Mouse (Mus musculus): ENCODE measurements around the gene Tob2.
A peak's percentile ranks its signal among the peaks of the same experiment; 100 is the strongest.

The Tob2 gene

GRCm38 (mm10) chr15:81852411-81853000, 6.1 kb downstream of the Tob2 start:
- peaks cover 14% of the 10 kb centered on the region for H3K36me3 ChIP-seq (ENCODE audit: control insufficient read depth, insufficient read depth, low read length, poor library complexity, severe bottlenecking)
- DNase-seq (ENCODE audit: low read depth, low spot score) = no peak
- H3K27me3 ChIP-seq (ENCODE audit: control insufficient read depth, insufficient read depth, low read length, poor library complexity, severe bottlenecking) = no peaks in the 10 kb centered on the region

GRCm38 (mm10) chr15:81851375-81851774, 7.2 kb downstream of the Tob2 start:
- peaks cover 14% of the 10 kb centered on the region for H3K36me3 ChIP-seq (ENCODE audit: control insufficient read depth, insufficient read depth, low read length, poor library complexity, severe bottlenecking)
- no peak for DNase-seq (ENCODE audit: low read depth, low spot score)
- no peaks in the 10 kb centered on the region for H3K27me3 ChIP-seq (ENCODE audit: control insufficient read depth, insufficient read depth, low read length, poor library complexity, severe bottlenecking)

DNA sequence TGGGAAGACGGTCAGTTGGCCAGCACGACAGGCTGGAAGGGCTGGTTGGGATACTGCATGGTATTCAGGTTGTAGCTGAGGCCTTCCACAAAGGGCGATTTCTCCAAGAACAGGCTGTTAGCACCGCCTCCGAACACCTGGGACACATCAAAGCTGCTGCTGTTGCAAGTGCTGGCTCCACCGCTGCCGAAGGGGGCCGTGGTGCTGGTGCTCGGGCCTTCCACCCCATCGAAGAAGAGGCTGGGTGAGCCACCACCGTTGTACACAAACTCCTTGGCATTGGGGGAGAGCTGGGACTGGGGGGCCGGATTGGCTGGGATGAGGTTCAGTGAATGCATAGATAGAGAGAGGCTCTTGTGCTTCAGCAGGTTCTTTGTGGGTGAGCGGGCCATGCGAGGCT, 7.9 kb downstream of the Tob2 start:
- DNase-seq (ENCODE audit: low read depth, low spot score) = no peak
- peaks cover 14% of the 10 kb centered on the region for H3K36me3 ChIP-seq (ENCODE audit: control insufficient read depth, insufficient read depth, low read length, poor library complexity, severe bottlenecking)
- H3K27me3 ChIP-seq (ENCODE audit: control insufficient read depth, insufficient read depth, low read length, poor library complexity, severe bottlenecking) = no peaks in the 10 kb centered on the region

DNA sequence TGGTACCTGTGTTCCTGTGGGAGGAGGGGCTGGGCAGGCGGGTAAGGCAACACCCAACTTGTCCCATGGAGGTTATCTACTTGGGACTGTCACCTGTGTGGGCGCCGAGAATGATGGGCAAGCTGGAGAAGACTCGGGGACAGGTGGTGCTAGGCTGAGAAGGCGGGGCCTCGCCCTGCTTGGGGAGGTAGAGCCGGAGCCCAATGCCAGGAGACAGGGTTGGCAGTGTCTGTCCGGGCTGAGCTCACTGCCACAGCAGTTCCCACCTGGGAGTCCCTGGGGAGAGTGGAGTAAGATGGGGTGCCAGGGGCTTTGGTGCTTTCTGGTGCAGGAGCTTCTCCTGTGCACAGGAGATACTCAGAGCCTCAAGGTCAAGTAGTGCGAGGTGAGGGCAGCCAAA, 9.5 kb downstream of the Tob2 start:
- peaks cover 14% of the 10 kb centered on the region for H3K36me3 ChIP-seq (ENCODE audit: control insufficient read depth, insufficient read depth, low read length, poor library complexity, severe bottlenecking)
- no peaks in the 10 kb centered on the region for H3K27me3 ChIP-seq (ENCODE audit: control insufficient read depth, insufficient read depth, low read length, poor library complexity, severe bottlenecking)
- no peak for DNase-seq (ENCODE audit: low read depth, low spot score)

GRCm38 (mm10) chr15:81848301-81848700, 10.3 kb downstream of the Tob2 start:
- peaks cover 14% of the 10 kb centered on the region for H3K36me3 ChIP-seq (ENCODE audit: control insufficient read depth, insufficient read depth, low read length, poor library complexity, severe bottlenecking)
- DNase-seq (ENCODE audit: low read depth, low spot score) = peak; percentile 83
- H3K27me3 ChIP-seq (ENCODE audit: control insufficient read depth, insufficient read depth, low read length, poor library complexity, severe bottlenecking) = no peaks in the 10 kb centered on the region

DNA sequence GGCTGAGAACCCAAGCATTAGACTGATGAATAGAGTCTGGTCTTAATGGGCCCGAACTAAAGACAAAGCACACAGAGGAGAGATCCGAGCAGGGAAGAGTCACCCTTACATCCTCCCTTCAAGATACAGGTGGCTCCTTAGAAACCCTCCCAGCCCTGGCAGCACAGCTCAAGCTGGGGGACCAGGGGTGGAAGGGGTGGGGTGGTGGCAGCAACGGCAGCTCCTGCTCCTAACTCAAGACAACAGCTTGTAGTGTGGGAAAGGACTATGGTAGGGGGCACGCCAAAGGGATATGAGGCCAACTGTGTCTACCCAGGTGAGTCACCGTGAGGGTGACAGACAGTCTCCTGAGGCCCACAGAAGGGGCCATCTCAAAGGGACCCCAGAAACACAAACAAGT, 10.7 kb downstream of the Tob2 start:
- no peaks in the 10 kb centered on the region for H3K27me3 ChIP-seq (ENCODE audit: control insufficient read depth, insufficient read depth, low read length, poor library complexity, severe bottlenecking)
- peaks cover 14% of the 10 kb centered on the region for H3K36me3 ChIP-seq (ENCODE audit: control insufficient read depth, insufficient read depth, low read length, poor library complexity, severe bottlenecking)
- no peak for DNase-seq (ENCODE audit: low read depth, low spot score)

DNA sequence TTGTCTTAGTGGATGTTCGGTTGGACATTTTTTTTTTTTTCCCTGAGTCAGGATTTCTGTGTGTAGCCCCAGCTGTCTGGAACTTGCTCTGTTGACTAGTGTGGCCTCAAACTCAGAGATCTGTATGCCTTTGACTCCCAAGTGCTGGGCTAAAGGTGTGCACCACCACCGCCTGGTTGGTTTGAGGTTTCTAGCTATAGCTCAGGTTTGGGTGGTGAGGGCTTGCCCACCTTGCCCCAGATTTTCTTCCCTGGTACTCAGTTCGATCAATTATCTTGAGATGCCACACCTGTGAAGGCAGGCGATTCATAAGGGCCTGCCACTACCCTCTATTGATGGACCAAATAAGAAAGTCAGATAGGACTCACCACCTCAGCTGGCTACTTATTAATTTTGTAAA, 11.4 kb downstream of the Tob2 start:
- Histone ChIP-seq H3K36me3 (ENCODE audit: control insufficient read depth, insufficient read depth, low read length, poor library complexity, severe bottlenecking) (peaks cover 10% of the 10 kb centered on the region), H3K27me3 (ENCODE audit: control insufficient read depth, insufficient read depth, low read length, poor library complexity, severe bottlenecking) (no peaks in the 10 kb centered on the region)
- no peak for DNase-seq (ENCODE audit: low read depth, low spot score)

DNA sequence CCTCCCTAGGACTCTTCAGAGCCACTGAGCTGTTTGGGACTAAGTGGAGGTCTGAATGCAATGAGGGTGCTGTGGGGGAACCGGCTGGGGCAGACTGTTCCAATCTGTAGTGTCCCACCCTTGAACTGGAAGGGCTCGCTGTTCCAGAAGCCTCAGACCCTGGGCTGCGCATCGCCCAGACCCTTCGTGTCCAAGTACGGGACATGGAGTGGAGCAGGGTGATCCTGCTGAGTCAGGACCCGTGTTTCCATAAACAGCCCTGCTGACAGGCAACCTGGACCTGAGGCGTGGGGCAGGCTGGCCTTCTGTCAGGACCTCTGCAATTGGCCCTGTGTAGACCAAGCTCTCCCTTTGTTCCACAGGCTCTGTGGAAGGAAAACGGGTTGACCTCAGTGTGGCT, 11.8 kb downstream of the Tob2 start:
- no peaks in the 10 kb centered on the region for H3K27me3 ChIP-seq (ENCODE audit: control insufficient read depth, insufficient read depth, low read length, poor library complexity, severe bottlenecking)
- peaks cover 10% of the 10 kb centered on the region for H3K36me3 ChIP-seq (ENCODE audit: control insufficient read depth, insufficient read depth, low read length, poor library complexity, severe bottlenecking)
- DNase-seq (ENCODE audit: low read depth, low spot score) = no peak

GRCm38 (mm10) chr15:81845724-81846123, 12.9 kb downstream of the Tob2 start:
- Histone ChIP-seq H3K27me3 (ENCODE audit: control insufficient read depth, insufficient read depth, low read length, poor library complexity, severe bottlenecking) (no peaks in the 10 kb centered on the region), H3K36me3 (ENCODE audit: control insufficient read depth, insufficient read depth, low read length, poor library complexity, severe bottlenecking) (peaks cover 8% of the 10 kb centered on the region)
- DNase-seq (ENCODE audit: low read depth, low spot score) = no peak

GRCm38 (mm10) chr15:81845033-81845625, 13.5 kb downstream of the Tob2 start:
- no peak for DNase-seq (ENCODE audit: low read depth, low spot score)
- Histone ChIP-seq H3K27me3 (ENCODE audit: control insufficient read depth, insufficient read depth, low read length, poor library complexity, severe bottlenecking) (no peaks in the 10 kb centered on the region), H3K36me3 (ENCODE audit: control insufficient read depth, insufficient read depth, low read length, poor library complexity, severe bottlenecking) (peaks cover 8% of the 10 kb centered on the region)

DNA sequence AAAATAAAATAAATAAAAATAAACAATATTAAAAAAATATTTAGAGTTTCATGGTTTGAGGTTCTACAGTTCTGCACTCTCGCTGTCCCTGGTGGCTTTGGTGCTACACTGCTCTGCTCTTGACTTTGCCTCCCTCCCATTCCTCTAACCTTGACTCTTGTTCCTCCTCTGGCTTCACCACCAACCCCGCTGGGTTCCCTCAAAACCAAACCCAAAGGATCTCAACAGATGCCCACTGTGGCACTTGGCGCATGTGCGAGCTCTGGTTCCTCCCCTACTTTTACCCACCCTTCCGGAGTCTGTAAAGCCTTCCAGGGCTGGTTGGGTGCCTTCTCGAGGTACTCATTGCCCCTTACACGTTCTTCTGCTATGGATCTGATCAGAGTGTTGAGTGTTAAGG, 16.3 kb downstream of the Tob2 start:
- Histone ChIP-seq H3K27me3 (ENCODE audit: control insufficient read depth, insufficient read depth, low read length, poor library complexity, severe bottlenecking) (no peaks in the 10 kb centered on the region), H3K36me3 (ENCODE audit: control insufficient read depth, insufficient read depth, low read length, poor library complexity, severe bottlenecking) (no peaks in the 10 kb centered on the region)
- DNase-seq (ENCODE audit: low read depth, low spot score) = no peak

- Histone ChIP-seq H3K27me3 (ENCODE audit: control insufficient read depth, insufficient read depth, low read length, poor library complexity, severe bottlenecking) (no peaks in the 10 kb centered on the region), H3K36me3 (ENCODE audit: control insufficient read depth, insufficient read depth, low read length, poor library complexity, severe bottlenecking) (no peaks in the 10 kb centered on the region)
- DNase-seq (ENCODE audit: low read depth, low spot score) = no peak
These were observed 18.3 kb downstream of the Tob2 start for GRCm38 (mm10) chr15:81840306-81840705.

- DNase-seq (ENCODE audit: low read depth, low spot score) = no peak
These were observed 19.0 kb downstream of the Tob2 start for GRCm38 (mm10) chr15:81839634-81840033.

GRCm38 (mm10) chr15:81838554-81839235, 19.9 kb downstream of the Tob2 start:
- DNase-seq (ENCODE audit: low read depth, low spot score) = no peak
- Histone ChIP-seq H3K27me3 (ENCODE audit: control insufficient read depth, insufficient read depth, low read length, poor library complexity, severe bottlenecking) (no peaks in the 10 kb centered on the region), H3K36me3 (ENCODE audit: control insufficient read depth, insufficient read depth, low read length, poor library complexity, severe bottlenecking) (no peaks in the 10 kb centered on the region)

More at GRCm38 (mm10) chr15:81839634-81840033, 19.0 kb downstream of the Tob2 start:
- Histone ChIP-seq H3K36me3 (ENCODE audit: control insufficient read depth, insufficient read depth, low read length, poor library complexity, severe bottlenecking) (no peaks in the 10 kb centered on the region), H3K27me3 (ENCODE audit: control insufficient read depth, insufficient read depth, low read length, poor library complexity, severe bottlenecking) (no peaks in the 10 kb centered on the region)

Measured in splenic B cell, adult 2 months (primary cell).